Mouse (Mus musculus) urinary bladder, adult 18-20 months (tissue): ENCODE results near the gene Arhgap25.
"Not testable (repeated sequence)": the region's sequence is repeated elsewhere in the genome, so short reads cannot be mapped to it uniquely, and the experiment has no call there.

Source experiments
- DNase-seq, 2 experiments: peaks; one replicate each; pipeline ENCODE4 v3.0.0; 2022; ENCODE audit warnings: low spot score in 2 of 2, mixed read lengths in 2 of 2

Arhgap25 gene

GRCm38 (mm10) chr6:87503536-87503935 is 29.5 kb downstream of the Arhgap25 start:
- no peak for DNase-seq

GRCm38 (mm10) chr6:87502831-87503286 is 30.2 kb downstream of the Arhgap25 start:
- DNase-seq: no peak

- DNase-seq: no peak
Observed at GRCm38 (mm10) chr6:87502411-87502810, 30.6 kb downstream of the Arhgap25 start.

GRCm38 (mm10) chr6:87500696-87501095 is 32.4 kb downstream of the Arhgap25 start:
- DNase-seq: no peak

GRCm38 (mm10) chr6:87499791-87500190 is 33.3 kb downstream of the Arhgap25 start:
- no peak for DNase-seq

- DNase-seq: no peak
Observed at GRCm38 (mm10) chr6:87496143-87496542, 36.9 kb downstream of the Arhgap25 start.

- no peak for DNase-seq
Observed at GRCm38 (mm10) chr6:87494339-87494738, 38.7 kb downstream of the Arhgap25 start.

GRCm38 (mm10) chr6:87487657-87488426 is 45.2 kb downstream of the Arhgap25 start:
- DNase-seq: no peak

- DNase-seq: no peak
Observed at GRCm38 (mm10) chr6:87484806-87485205, 48.3 kb downstream of the Arhgap25 start.

- DNase-seq: no peak
Observed at GRCm38 (mm10) chr6:87483900-87484289, 49.2 kb downstream of the Arhgap25 start.

- peak; percentile 42 to 44 for DNase-seq
Observed at GRCm38 (mm10) chr6:87483224-87483899, 49.7 kb downstream of the Arhgap25 start.

GRCm38 (mm10) chr6:87479291-87479999 is 53.6 kb downstream of the Arhgap25 start:
- no peak for DNase-seq

- DNase-seq: no peak
Observed at GRCm38 (mm10) chr6:87478847-87479246, 54.2 kb downstream of the Arhgap25 start.

- no peak for DNase-seq
Observed at GRCm38 (mm10) chr6:87475223-87475622, 57.8 kb downstream of the Arhgap25 start.

GRCm38 (mm10) chr6:87470098-87470497 is 63.0 kb downstream of the Arhgap25 start:
- not testable (repeated sequence) for DNase-seq

GRCm38 (mm10) chr6:87468372-87468771 is 64.7 kb downstream of the Arhgap25 start:
- no peak for DNase-seq

- DNase-seq: no peak
Observed at GRCm38 (mm10) chr6:87467373-87467772, 65.7 kb downstream of the Arhgap25 start.

GRCm38 (mm10) chr6:87466221-87466620 is 66.8 kb downstream of the Arhgap25 start:
- DNase-seq: peak; percentile 40 to 65

GRCm38 (mm10) chr6:87455507-87455906 is 77.6 kb downstream of the Arhgap25 start:
- no peak for DNase-seq

- DNase-seq: no peak
Observed at GRCm38 (mm10) chr6:87451771-87452170, 81.3 kb downstream of the Arhgap25 start.

- no peak for DNase-seq
Observed at GRCm38 (mm10) chr6:87451016-87451415, 82.0 kb downstream of the Arhgap25 start.

- no peak for DNase-seq
Observed at GRCm38 (mm10) chr6:87449534-87449933, 83.5 kb downstream of the Arhgap25 start.
